Mouse (Mus musculus): ENCODE measurements at regions not wholly inside any gene's neighbourhood (a gene's known extent, or its start where the extent isn't known, plus 50 kb on each side); places are given as distances from the start of the nearest gene placed in this dataset.

DNA sequence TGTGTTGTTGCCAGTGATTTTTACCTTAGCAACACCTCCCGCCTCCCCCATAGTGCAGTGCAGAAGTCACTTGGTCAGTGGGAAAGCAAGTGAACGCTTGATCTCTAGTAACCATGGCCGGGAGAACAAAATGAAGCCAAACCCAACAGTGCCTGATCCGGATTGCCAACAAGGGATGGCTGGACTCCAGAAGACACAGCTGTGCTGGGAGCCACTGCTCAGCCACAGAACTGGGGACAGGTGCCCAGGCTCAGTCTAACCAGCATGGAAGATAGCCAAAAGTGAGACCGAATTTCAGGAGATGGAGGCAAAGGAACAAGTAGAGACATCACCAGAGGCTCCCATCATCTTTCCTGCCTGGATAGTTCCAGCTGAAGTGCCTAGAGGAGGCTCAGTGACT, 473.0 kb downstream of the Fam19a5 start:
- TF ChIP-seq POLR2A (IDR thresholded peaks at IDR 0.05; ENCODE audit: borderline replicate concordance, extremely low read depth, low read depth, low read length): no peak
- no peak for TF ChIP-seq CTCF (IDR thresholded peaks at IDR 0.05; ENCODE audit: insufficient read depth, low read length)
- 83% methylated on average over 5 of the region's 5 CpGs for WGBS
- H3K4me1 ChIP-seq (ENCODE audit: control insufficient read depth, insufficient read depth, low read length): no peaks in the 10 kb centered on the region

DNA sequence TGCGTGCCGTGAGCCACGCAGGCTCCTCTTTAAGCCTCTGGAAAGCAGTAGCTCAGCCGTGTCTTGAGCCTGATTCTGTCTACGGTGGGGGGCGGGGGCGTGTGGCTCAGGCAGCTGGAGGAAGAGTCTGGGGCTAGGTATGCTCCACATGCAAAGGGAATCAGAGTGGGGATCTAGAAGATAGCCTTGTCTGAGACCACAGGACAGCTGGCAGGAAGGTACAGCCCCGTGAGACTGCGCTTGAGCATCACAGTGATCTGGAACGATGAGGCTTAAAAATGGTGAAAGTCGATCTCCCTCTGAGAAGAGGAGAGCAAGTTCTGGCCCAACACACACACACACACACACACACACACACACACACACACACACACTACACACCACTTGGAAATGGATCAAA, 488.7 kb downstream of the Fam19a5 start:
- no peaks in the 10 kb centered on the region for H3K4me1 ChIP-seq (ENCODE audit: control insufficient read depth, insufficient read depth, low read length)
- TF ChIP-seq POLR2A (IDR thresholded peaks at IDR 0.05; ENCODE audit: borderline replicate concordance, extremely low read depth, low read depth, low read length) (no peak), CTCF (IDR thresholded peaks at IDR 0.05; ENCODE audit: insufficient read depth, low read length) (no peak)
- no peak for DNase-seq
- 82% methylated on average over 11 of the region's 11 CpGs for WGBS
- H3K4me3 ChIP-seq (replicated peaks; ENCODE audit: extremely low read depth, low read depth, low read length): no peak overlapping the region

More for the DNA sequence above, 473.0 kb downstream of the Fam19a5 start:
- H3K4me3 ChIP-seq (replicated peaks; ENCODE audit: extremely low read depth, low read depth, low read length): no peak overlapping the region
- no peak for DNase-seq

DNA sequence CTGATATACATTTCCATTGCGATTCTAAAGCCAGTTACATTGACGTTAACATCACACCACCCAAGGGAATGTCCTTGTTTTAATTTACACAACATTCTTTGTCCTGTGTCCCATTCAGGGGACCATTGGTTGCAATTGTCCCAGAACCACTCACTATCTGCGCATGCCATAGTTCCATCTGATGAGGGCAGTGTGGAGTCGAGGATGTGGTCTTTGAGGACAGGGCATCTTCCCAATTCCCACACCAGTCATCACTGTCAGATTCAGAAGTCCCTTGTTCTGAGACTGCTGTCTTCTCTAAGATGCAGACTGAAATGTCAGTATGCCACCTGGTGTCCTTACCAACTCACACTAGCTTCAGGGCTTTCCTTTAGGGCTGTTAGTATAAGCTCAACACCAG, 489.6 kb downstream of the Fam19a5 start:
- Histone ChIP-seq H3K4me1 (ENCODE audit: control insufficient read depth, insufficient read depth, low read length) (no peaks in the 10 kb centered on the region), H3K4me3 (replicated peaks; ENCODE audit: extremely low read depth, low read depth, low read length) (no peak overlapping the region)
- DNase-seq: no peak
- WGBS: 67% methylated on average over 4 of the region's 4 CpGs
- TF ChIP-seq POLR2A (IDR thresholded peaks at IDR 0.05; ENCODE audit: borderline replicate concordance, extremely low read depth, low read depth, low read length) (no peak), CTCF (IDR thresholded peaks at IDR 0.05; ENCODE audit: insufficient read depth, low read length) (peak; percentile 62)

DNA sequence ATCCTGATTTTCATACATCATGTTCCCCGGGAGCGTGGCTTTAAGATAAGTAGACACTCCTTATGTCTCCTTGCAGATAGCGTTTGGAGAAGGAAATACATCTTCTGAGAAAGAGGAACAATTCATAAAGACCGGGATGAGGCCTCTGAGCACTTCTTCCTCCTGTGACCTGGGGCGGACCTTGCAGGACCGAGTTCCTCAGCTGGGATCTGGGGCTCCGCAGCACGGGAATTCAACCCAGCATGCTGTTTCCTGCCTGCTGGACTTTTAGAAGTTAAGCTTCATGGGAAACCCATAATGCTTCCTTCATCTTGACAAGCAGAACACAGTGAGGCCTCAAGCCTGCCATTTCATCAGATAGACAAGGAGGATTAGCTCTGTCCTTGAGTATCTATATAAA, 491.4 kb downstream of the Fam19a5 start:
- DNase-seq: no peak
- no peak overlapping the region for H3K4me3 ChIP-seq (replicated peaks; ENCODE audit: extremely low read depth, low read depth, low read length)
- WGBS: 38% methylated on average over 8 of the region's 8 CpGs
- TF ChIP-seq CTCF (IDR thresholded peaks at IDR 0.05; ENCODE audit: insufficient read depth, low read length) (no peak), POLR2A (IDR thresholded peaks at IDR 0.05; ENCODE audit: borderline replicate concordance, extremely low read depth, low read depth, low read length) (no peak)
- no peaks in the 10 kb centered on the region for H3K4me1 ChIP-seq (ENCODE audit: control insufficient read depth, insufficient read depth, low read length)

DNA sequence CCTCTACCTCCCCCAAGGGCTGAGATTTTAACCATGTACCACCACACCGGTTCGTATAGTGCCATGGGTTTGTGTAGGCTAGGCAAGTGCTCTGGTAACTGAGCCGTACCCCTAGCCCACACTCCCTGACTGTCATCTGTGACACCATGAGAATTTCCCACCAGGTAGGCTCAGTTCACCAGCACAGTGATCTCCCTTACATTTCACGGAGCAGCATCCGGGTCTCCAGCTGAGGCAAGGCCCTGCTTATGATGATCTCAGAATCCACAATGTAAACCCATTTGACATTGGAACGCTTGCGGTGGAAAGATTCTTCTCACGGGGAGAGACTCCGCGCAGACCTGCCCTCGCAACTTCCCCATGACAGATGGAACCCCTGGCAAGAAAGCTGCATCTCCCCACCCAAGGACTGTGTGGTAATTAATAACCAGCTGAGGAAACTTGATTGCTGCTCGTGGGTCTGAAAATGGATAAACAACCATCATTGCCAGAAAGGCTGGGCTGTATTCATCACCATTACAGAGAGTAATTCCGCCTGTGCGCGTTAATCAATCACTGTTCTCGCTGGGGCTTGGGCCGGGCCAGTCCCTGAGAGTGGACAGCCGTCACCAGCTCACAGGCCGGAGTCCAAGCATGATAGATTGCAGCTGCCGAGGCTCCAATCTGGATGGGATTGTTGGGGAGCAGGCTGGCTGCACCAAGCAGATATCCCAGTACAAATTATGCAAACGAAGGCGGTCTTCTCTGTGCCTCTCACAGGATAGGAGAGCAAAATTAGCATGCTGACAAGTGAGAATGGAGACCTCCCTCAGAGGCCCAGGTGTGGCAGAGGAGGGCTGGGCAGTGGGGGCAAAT, 492.3 kb downstream of the Fam19a5 start:
- no peaks in the 10 kb centered on the region for H3K4me1 ChIP-seq (ENCODE audit: control insufficient read depth, insufficient read depth, low read length)
- DNase-seq: no peak
- TF ChIP-seq POLR2A (IDR thresholded peaks at IDR 0.05; ENCODE audit: borderline replicate concordance, extremely low read depth, low read depth, low read length) (no peak), CTCF (IDR thresholded peaks at IDR 0.05; ENCODE audit: insufficient read depth, low read length) (no peak)
- H3K4me3 ChIP-seq (replicated peaks; ENCODE audit: extremely low read depth, low read depth, low read length): no peak overlapping the region
- WGBS: 52% methylated on average over 22 of the region's 22 CpGs

DNA sequence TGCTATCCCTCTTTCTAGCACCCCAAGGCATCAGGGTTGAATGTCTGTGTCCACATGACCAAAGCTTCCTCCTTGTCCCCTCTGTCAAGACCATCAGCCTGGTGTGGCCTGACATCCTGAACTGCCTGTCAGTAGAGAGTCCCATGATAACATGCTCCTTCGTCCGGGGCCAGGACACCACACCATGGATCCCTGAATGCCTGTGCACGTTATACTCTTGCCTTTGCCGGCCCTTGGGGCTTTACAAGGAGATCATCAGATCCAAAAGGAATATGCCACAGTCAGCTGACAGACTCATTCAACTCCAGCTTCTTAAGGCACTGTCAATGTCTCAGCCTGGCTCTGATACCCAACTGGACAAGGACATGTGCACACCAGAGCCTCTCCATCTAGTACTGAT, 493.5 kb downstream of the Fam19a5 start:
- TF ChIP-seq CTCF (IDR thresholded peaks at IDR 0.05; ENCODE audit: insufficient read depth, low read length): no peak
- no peak for TF ChIP-seq POLR2A (IDR thresholded peaks at IDR 0.05; ENCODE audit: borderline replicate concordance, extremely low read depth, low read depth, low read length)
- DNase-seq: no peak
- 80% methylated on average over 4 of the region's 4 CpGs for WGBS
- Histone ChIP-seq H3K4me1 (ENCODE audit: control insufficient read depth, insufficient read depth, low read length) (no peaks in the 10 kb centered on the region), H3K4me3 (replicated peaks; ENCODE audit: extremely low read depth, low read depth, low read length) (no peak overlapping the region)

DNA sequence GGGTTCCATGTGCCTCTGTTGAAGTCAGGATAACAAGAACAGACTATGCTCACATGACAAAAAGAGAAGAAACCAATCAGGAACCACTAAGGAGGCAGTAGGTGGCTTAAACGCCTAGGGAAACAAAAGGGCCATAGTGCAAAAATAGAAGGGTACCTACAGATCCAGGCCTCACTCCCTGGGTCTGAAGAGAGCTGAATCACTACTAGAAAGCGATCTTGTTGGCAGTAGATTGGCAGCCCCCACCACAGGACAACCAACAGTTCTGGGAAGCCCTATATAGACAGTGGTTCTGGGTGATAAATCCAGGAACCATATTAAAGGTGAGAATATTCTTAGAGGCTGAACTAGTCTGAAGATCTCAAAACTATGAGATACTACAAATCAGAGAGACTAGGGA, 498.7 kb downstream of the Fam19a5 start:
- DNase-seq: no peak
- H3K4me1 ChIP-seq (ENCODE audit: control insufficient read depth, insufficient read depth, low read length): no peaks in the 10 kb centered on the region
- 71% methylated on average over 2 of the region's 2 CpGs for WGBS
- TF ChIP-seq CTCF (IDR thresholded peaks at IDR 0.05; ENCODE audit: insufficient read depth, low read length): no peak
- TF ChIP-seq POLR2A (IDR thresholded peaks at IDR 0.05; ENCODE audit: borderline replicate concordance, extremely low read depth, low read depth, low read length): no peak
- no peak overlapping the region for H3K4me3 ChIP-seq (replicated peaks; ENCODE audit: extremely low read depth, low read depth, low read length)

DNA sequence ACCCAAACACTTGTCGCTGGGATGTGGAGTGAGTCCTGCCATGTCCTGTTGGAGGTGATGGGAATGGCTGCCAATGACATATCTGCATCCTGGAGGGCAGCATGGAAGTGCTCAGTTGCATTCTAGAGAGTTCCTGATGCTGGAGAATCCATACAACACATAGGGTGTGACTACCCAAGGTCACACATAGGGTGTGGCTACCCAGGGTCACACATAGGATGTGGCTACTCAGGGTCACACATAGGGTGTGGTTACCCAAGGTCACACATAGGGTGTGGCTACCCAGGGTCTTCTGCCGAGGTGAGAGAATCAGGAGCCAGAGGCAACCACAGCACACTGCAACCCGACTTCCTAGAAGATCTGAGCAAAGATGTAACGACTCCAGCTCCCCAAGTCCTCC, 514.0 kb downstream of the Fam19a5 start:
- DNase-seq: no peak
- WGBS: 58% methylated on average over 4 of the region's 4 CpGs
- TF ChIP-seq CTCF (IDR thresholded peaks at IDR 0.05; ENCODE audit: insufficient read depth, low read length) (no peak), POLR2A (IDR thresholded peaks at IDR 0.05; ENCODE audit: borderline replicate concordance, extremely low read depth, low read depth, low read length) (no peak)
- H3K4me3 ChIP-seq (replicated peaks; ENCODE audit: extremely low read depth, low read depth, low read length): no peak overlapping the region
- H3K4me1 ChIP-seq (ENCODE audit: control insufficient read depth, insufficient read depth, low read length): no peaks in the 10 kb centered on the region

DNA sequence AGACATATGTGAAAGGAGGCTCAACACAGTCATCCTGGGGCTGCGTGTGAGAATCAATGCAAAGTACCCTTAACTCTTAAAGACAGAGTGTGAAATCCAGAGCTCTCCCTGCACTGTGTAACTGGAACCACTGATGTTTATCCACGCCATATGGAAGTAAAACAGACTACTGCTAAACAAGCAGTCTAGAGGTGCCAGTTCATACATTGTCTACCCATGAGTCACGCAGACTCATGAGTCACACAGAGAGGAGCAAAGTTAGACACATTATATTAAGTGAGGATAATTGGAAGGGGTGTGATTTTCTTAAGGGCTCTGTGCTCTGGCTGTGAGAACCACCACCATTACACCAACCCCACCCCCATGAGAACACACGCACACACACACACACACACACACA, 516.8 kb downstream of the Fam19a5 start:
- no peak for DNase-seq
- Histone ChIP-seq H3K4me3 (replicated peaks; ENCODE audit: extremely low read depth, low read depth, low read length) (no peak overlapping the region), H3K4me1 (ENCODE audit: control insufficient read depth, insufficient read depth, low read length) (no peaks in the 10 kb centered on the region)
- no peak for TF ChIP-seq CTCF (IDR thresholded peaks at IDR 0.05; ENCODE audit: insufficient read depth, low read length)
- TF ChIP-seq POLR2A (IDR thresholded peaks at IDR 0.05; ENCODE audit: borderline replicate concordance, extremely low read depth, low read depth, low read length): no peak
- 72% methylated on average over 4 of the region's 4 CpGs for WGBS

DNA sequence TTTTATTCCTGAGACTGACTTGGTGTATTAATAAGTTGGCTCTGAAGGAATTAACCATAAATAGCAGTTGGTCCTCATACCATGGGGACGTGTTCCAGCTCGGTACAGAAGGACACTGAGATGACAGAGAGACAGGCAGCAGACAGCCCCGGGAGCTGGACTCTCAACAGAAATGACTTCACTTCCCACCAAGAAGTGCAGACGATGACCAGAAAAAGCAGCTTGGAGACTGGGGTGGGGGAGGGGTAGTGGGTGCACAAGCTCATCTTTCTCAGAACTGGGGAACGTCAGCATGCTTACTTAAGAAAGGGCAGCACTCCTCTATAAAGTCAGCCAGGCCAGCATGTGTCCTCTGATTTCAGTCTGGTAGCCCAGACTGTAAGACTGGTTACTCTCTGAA, 518.9 kb downstream of the Fam19a5 start:
- TF ChIP-seq CTCF (IDR thresholded peaks at IDR 0.05; ENCODE audit: insufficient read depth, low read length): no peak
- TF ChIP-seq POLR2A (IDR thresholded peaks at IDR 0.05; ENCODE audit: borderline replicate concordance, extremely low read depth, low read depth, low read length): no peak
- no peak for DNase-seq
- H3K4me1 ChIP-seq (ENCODE audit: control insufficient read depth, insufficient read depth, low read length): no peaks in the 10 kb centered on the region
- 50% methylated on average over 5 of the region's 5 CpGs for WGBS
- H3K4me3 ChIP-seq (replicated peaks; ENCODE audit: extremely low read depth, low read depth, low read length): no peak overlapping the region
